Comparison of ENCODE assay signal across 8 mouse cellular contexts in genomic region chr5:108903134-108903923, GRCm38 (mm10). TPM values are rescaled to one million over a fixed set of nuclear protein-coding genes. Genes with fewer than 3 reads are reported as not detected.
DNase-seq lines count a peak whose midpoint lies in the region; ATAC-seq and TF ChIP-seq lines count a peak whose summit lies in the region.
"Not testable (repeated sequence)": the region's sequence is repeated elsewhere in the genome, so short reads cannot be mapped to it uniquely, and the experiment has no call there.

No protein-coding gene starts in this region.

- peak overlapping the region; percentile 19; the same call in 1 of the 2 replicates for H3K4me2 ChIP-seq in liver, embryonic 12.5 days
- H3K4me2 ChIP-seq in midbrain, postnatal 0 days (ENCODE audit: low read depth, low read length, poor library complexity, severe bottlenecking): 0 out of 2 replicates have a peak overlapping the region, but pooled peaks have one; percentile 30
- H3K4me2 ChIP-seq in stomach, embryonic 15.5 days: peak overlapping the region; percentile 51

- H3K36me3 ChIP-seq in liver, embryonic 12.5 days; midbrain, postnatal 0 days (ENCODE audit: insufficient read depth, low read length); stomach, embryonic 15.5 days: not testable (repeated sequence)

- peak; percentile 90 to 97 for ATAC-seq in hematopoietic stem cell, adult 5-6 weeks (replicated peaks in 1 of 2; ENCODE audit: insufficient read depth in 1 of 2, low FRiP score in 2 of 2, low TSS enrichment in 1 of 2, low read depth in 1 of 2, poor library complexity in 2 of 2, severe bottlenecking in 2 of 2)
- peak; percentile 97 for ATAC-seq in liver, embryonic 12.5 days
- ATAC-seq in midbrain, postnatal 0 days (ENCODE audit: low FRiP score): peak; percentile 96
- ATAC-seq in stomach, embryonic 15.5 days (ENCODE audit: insufficient read depth, low FRiP score, low read depth): peak; percentile 93

- H3K4me1 ChIP-seq in liver, embryonic 12.5 days; midbrain, postnatal 0 days (ENCODE audit: insufficient read depth, low read length); stomach, embryonic 15.5 days: not testable (repeated sequence)

- TF ChIP-seq CTCF in midbrain, postnatal 0 days (IDR thresholded peaks at IDR 0.05): not testable (repeated sequence)

- 6% methylated on average over 40 of the region's 65 CpGs for WGBS in liver, embryonic 12.5 days (ENCODE audit: insufficient replicate concordance)
- 8% methylated on average over 18 of the region's 65 CpGs for WGBS in midbrain, postnatal 0 days
- 1% methylated on average over 30 of the region's 65 CpGs for WGBS in stomach, embryonic 15.5 days

- H3K27ac ChIP-seq in liver, embryonic 12.5 days; midbrain, postnatal 0 days (ENCODE audit: low read depth, low read length); stomach, embryonic 15.5 days: not testable (repeated sequence)

- DNase-seq in CD8-positive naive resting alpha-beta T cell, adult 2 months (ENCODE audit: low read depth in 2 of 2, low spot score in 2 of 2): peak; percentile 5 to 23
- DNase-seq in cerebellum, postnatal 25 days: peak; percentile 19 to 48
- peak; percentile 1 to 3 for DNase-seq in frontal cortex, postnatal 25 days (ENCODE audit: low spot score in 2 of 2)
- peak; percentile 0 to 12 for DNase-seq in kidney, postnatal 36 days
- DNase-seq in midbrain, postnatal 0 days (ENCODE audit: low spot score): not testable (repeated sequence)

- not testable (repeated sequence) for H3K27me3 ChIP-seq in liver, embryonic 12.5 days (replicated peaks); midbrain, postnatal 0 days (ENCODE audit: insufficient read depth, low read length); stomach, embryonic 15.5 days (replicated peaks)

- not testable (repeated sequence) for H3K9ac ChIP-seq in liver, embryonic 12.5 days; midbrain, postnatal 0 days (replicated peaks; ENCODE audit: low read length, poor library complexity, severe bottlenecking); stomach, embryonic 15.5 days

- not testable (repeated sequence) for H3K4me3 ChIP-seq in liver, embryonic 12.5 days
- peak overlapping the region; percentile 26 for H3K4me3 ChIP-seq in midbrain, postnatal 0 days (ENCODE audit: low read depth, low read length)
- peak overlapping the region; percentile 22; the same call in 1 of the 2 replicates for H3K4me3 ChIP-seq in stomach, embryonic 15.5 days (replicated peaks)

- H3K9me3 ChIP-seq in liver, embryonic 12.5 days (replicated peaks); midbrain, postnatal 0 days (ENCODE audit: low read length); stomach, embryonic 15.5 days: not testable (repeated sequence)

RNA-seq across cellular contexts. Expression of gene Vmn2r9, which starts 50.9 kb away (rescaled TPM):
- total RNA-seq in hematopoietic stem cell, adult 5-6 weeks (2017): not detected in 2 replicates
- polyA plus RNA-seq in liver, embryonic 12.5 days (2016; fragmentation: Nextera tagmentation; extraction: Ambion mirVana): not detected in 2 replicates
- not detected in 2 replicates for total RNA-seq in midbrain, postnatal 0 days (2014; rRNA removed)
- not detected in 2 replicates for polyA plus RNA-seq in midbrain, postnatal 0 days (2015; fragmentation: Nextera tagmentation; extraction: Ambion mirVana)
- polyA plus RNA-seq in stomach, embryonic 15.5 days (2015; fragmentation: Nextera tagmentation; extraction: Ambion mirVana): not detected in 2 replicates
